In genomic region chr2:119298330-119298729, GRCm38 (mm10) we compare ENCODE assay signal across 8 mouse cellular contexts. TPM values are rescaled to one million over a fixed set of nuclear protein-coding genes. Genes with fewer than 3 reads are reported as not detected.
DNase-seq lines count a peak whose midpoint lies in the region; ATAC-seq and TF ChIP-seq lines count a peak whose summit lies in the region.

No protein-coding gene starts in this region.

- H3K36me3 ChIP-seq in thymus, adult 2 months (ENCODE audit: control insufficient read depth, insufficient read depth, low read length) = peaks cover 17% of the 10 kb centered on the region

- no peak for TF ChIP-seq POLR2A in thymus, adult 2 months (IDR thresholded peaks at IDR 0.05; ENCODE audit: control insufficient read depth, extremely low read depth, insufficient read depth, low read length, poor library complexity)

- no peak overlapping the region for H3K4me3 ChIP-seq in thymus, adult 2 months (ENCODE audit: control insufficient read depth, insufficient read depth, low read length)

- H3K4me1 ChIP-seq in thymus, adult 2 months (replicated peaks; ENCODE audit: control insufficient read depth, insufficient read depth, low read length) = peaks cover 19% of the 10 kb centered on the region

- TF ChIP-seq CTCF in thymus, adult 2 months (IDR thresholded peaks at IDR 0.05; ENCODE audit: borderline replicate concordance, control insufficient read depth, extremely low read depth, insufficient read depth, low read length, poor library complexity) = no peak

- H3K27ac ChIP-seq in thymus, adult 2 months (ENCODE audit: control insufficient read depth, insufficient read depth, low read length) = no peak overlapping the region

- ATAC-seq in megakaryocyte progenitor cell, adult 5-6 weeks (replicated peaks; ENCODE audit: poor library complexity) = peak; percentile 49

- 49% methylated on average over 5 of the region's 5 CpGs for WGBS in thymus, adult 2 months

- DNase-seq in gastrocnemius, adult 18-20 months (ENCODE audit: low spot score) = peak; percentile 63
- DNase-seq in gastrocnemius, postnatal 25 days = no peak
- peak; percentile 60 for DNase-seq in A20 (ENCODE audit: low read depth, low spot score)
- DNase-seq in adrenal gland, postnatal 36 days = peak; percentile 70 to 77
- peak; percentile 27 for DNase-seq in fibroblast of lung, adult 2 months (ENCODE audit: low read depth)
- DNase-seq in kidney, postnatal 36 days = peak; percentile 75 to 88
- peak; percentile 72 for DNase-seq in thymus, adult 2 months

- no peaks in the 10 kb centered on the region for H3K27me3 ChIP-seq in thymus, adult 2 months (ENCODE audit: control insufficient read depth, insufficient read depth, low read length)

RNA-seq across cellular contexts. Expression of gene Vps18, which starts 9.8 kb away (rescaled TPM):
- 10 to 100 TPM; 10.1 to 10.2 TPM for total RNA-seq in gastrocnemius, adult 18-20 months (2021)
- 1 to 10 TPM; 7.8 to 8.1 TPM for total RNA-seq in gastrocnemius, postnatal 25 days (2021)
- total RNA-seq in adrenal gland, postnatal 36 days (2021) = 10 to 100 TPM; 20.4 to 24.5 TPM
- total RNA-seq in megakaryocyte progenitor cell, adult 5-6 weeks (2015) = 7.2 and 7.6 TPM in 2 replicates
- total RNA-seq in megakaryocyte progenitor cell, adult 5-6 weeks (2017) = 18.8 and 20.0 TPM in 2 replicates
- polyA plus RNA-seq in thymus, adult 2 months (2012; rRNA removed) = 28.4 and 30.5 TPM in 2 replicates

RNA-seq across cellular contexts. Expression of gene Dll4, which starts 27.3 kb away (rescaled TPM):
- 1 to 10 TPM; 3.2 to 4.5 TPM for total RNA-seq in gastrocnemius, adult 18-20 months (2021)
- 1 to 10 TPM; 3.2 to 4.5 TPM for total RNA-seq in gastrocnemius, postnatal 25 days (2021)
- total RNA-seq in adrenal gland, postnatal 36 days (2021) = 10 to 100 TPM in 1 of 2 experiments, 1 to 10 TPM in 1; 7.2 to 10.6 TPM
- 0.05 TPM in 1 of 2 replicates, not detected in the other for total RNA-seq in megakaryocyte progenitor cell, adult 5-6 weeks (2015)
- total RNA-seq in megakaryocyte progenitor cell, adult 5-6 weeks (2017) = not detected in 2 replicates
- 17.6 and 18.9 TPM in 2 replicates for polyA plus RNA-seq in thymus, adult 2 months (2012; rRNA removed)

RNA-seq across cellular contexts. Expression of gene Rhov, which starts 27.3 kb away (rescaled TPM):
- total RNA-seq in gastrocnemius, adult 18-20 months (2021) = not detected
- total RNA-seq in gastrocnemius, postnatal 25 days (2021) = not detected
- total RNA-seq in adrenal gland, postnatal 36 days (2021) = under 1 TPM; 0.36 to 0.60 TPM
- total RNA-seq in megakaryocyte progenitor cell, adult 5-6 weeks (2015) = not detected in 2 replicates
- total RNA-seq in megakaryocyte progenitor cell, adult 5-6 weeks (2017) = not detected in 2 replicates
- 2.6 and 3.5 TPM in 2 replicates for polyA plus RNA-seq in thymus, adult 2 months (2012; rRNA removed)

RNA-seq across cellular contexts. Expression of gene Chac1, which starts 52.7 kb away (rescaled TPM):
- 100 to 1,000 TPM in 1 of 2 experiments, 10 to 100 TPM in 1; 50.6 to 108 TPM for total RNA-seq in gastrocnemius, adult 18-20 months (2021)
- 10 to 100 TPM; 14.2 to 69.5 TPM for total RNA-seq in gastrocnemius, postnatal 25 days (2021)
- 1 to 10 TPM; 4.6 to 9.3 TPM for total RNA-seq in adrenal gland, postnatal 36 days (2021)
- total RNA-seq in megakaryocyte progenitor cell, adult 5-6 weeks (2015) = 0.34 and 0.57 TPM in 2 replicates
- 0.71 and 1.3 TPM in 2 replicates for total RNA-seq in megakaryocyte progenitor cell, adult 5-6 weeks (2017)
- polyA plus RNA-seq in thymus, adult 2 months (2012; rRNA removed) = 1.1 TPM in 2 replicates
